Mouse (Mus musculus) adrenal gland, postnatal 14 days (tissue): ENCODE measurements around the gene Zfp280b. TPM values are rescaled to one million over a fixed set of nuclear protein-coding genes. Genes with fewer than 3 reads are reported as not detected.
"Not testable (repeated sequence)": the region's sequence is repeated elsewhere in the genome, so short reads cannot be mapped to it uniquely, and the experiment has no call there.

Experiments
- DNase-seq: peaks from one replicate; pipeline ENCODE4 v3.0.0; 2021; ENCODE audit warnings: mixed read lengths
- microRNA-seq, 2 experiments: library from miRNA; unstranded; fragments of <30 nt; microRNA quantifications; one replicate each; pipeline ENCODE4 v1.2.0; 2021
- total RNA-seq: library from RNA; stranded (reverse); gene quantifications from 2 replicates; pipeline ENCODE4 v1.2.3, GENCODE M21; 2021

Gene Zfp280b
- total RNA-seq, 1 experiment from 2014 or later: 8.8 TPM

DNA sequence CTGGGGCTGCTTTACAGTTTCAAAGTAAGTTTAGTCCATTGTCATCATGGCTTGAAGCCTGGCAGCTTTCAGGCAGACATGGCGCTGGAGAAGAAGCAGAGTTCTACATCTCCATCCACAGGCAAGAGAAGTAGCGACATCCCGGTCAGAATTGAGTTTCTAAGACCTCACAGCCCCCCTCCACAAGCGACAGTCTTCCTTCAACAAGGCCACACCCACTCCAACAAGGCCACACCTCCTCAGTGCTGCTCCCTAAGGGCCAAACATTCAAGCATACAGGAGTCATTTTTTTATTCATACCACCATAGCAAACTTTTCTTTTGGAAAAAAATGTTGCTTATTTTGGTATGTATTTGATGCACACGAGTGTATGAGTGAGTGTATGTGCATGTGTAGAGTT lies 2.0 kb upstream of the Zfp280b start:
- DNase-seq: no peak

DNA sequence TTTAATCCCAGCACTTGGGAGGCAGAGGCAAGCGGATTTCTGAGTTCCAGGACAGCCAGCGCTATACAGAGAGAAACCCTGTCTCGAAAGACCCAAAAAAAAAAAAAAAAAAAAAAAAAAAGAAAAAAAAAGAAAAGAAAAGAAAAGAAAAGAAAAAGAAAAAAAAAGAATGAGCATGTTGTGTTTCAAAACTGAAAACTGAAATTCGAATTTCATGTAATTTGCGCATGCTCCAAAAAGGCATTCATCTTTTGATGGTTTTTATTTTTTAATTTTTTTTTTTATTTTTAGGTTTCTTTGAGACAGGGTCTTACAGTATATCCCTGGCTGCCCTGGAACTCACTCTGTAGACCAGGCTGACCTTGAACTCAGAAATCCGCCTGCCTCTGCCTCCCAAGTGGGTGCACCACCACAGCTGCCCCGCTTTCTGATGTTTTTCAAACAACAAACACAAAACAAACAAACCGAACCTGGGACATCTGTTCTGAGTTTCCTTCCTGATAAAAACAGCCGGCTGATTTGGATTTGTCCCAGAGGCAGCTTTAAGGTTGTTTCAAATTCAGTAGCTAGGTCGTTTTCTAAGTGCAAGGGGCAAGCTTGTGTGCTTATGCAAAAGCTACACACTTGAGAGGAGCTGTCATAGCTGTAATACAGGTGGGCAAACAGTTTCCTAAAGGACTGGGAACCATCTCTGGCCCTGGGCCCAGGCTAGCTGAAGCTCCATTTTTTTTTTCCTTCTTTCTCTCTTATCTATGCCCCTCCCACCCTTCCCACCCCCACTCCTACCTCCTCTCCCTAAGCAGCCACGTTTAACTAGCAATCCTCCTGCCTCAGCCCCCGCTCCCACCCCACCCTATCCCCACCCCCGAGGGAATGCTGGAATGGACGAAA lies 694 bp upstream of the Zfp280b start:
- DNase-seq: no peak

DNA sequence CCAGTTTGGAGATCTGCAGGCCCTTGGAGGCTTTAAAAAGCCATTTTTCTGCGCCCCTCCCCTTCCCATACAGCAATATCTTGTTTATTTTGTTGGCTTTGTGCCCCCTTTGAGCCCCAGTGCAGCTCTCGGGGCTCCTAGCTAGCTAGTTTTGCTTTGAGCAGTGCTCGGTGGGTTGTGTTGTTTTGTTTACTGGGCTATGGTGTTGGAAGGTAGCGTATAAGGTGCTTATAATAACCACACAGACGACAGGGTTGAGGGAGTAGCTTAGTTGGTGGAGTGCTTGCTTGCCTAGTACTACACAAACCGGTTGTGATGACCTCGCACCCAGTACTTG lies 637 bp downstream of the Zfp280b start:
- no peak for DNase-seq

DNA sequence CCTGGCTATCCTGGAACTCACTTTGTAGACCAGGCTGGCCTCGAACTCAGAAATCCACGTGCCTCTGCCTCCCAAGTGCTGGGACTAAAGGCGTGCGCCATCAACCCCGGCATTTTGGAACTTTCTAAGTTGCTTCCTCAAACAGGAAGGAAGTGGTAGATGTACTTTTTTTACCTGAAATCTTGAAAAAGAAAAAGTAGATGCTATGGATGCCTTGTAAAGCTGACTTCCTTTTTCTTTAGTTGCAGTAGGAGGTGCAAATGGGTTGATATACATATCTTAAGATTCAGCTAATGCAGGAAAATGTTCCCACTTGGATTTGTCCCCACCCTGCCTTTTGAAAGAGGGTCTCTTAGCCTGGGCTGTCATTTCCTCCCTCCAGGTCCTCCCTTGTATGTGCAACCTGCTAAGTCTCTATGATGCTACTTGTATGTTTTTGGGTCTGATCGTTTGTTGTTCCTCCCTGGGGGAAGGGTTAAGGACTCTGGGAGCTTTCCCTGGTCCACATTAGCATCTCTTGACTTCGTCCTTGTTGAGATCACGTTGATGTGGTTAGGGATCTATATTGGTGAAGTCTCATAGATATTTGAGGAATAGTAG lies 1.7 kb downstream of the Zfp280b start:
- DNase-seq: no peak

DNA sequence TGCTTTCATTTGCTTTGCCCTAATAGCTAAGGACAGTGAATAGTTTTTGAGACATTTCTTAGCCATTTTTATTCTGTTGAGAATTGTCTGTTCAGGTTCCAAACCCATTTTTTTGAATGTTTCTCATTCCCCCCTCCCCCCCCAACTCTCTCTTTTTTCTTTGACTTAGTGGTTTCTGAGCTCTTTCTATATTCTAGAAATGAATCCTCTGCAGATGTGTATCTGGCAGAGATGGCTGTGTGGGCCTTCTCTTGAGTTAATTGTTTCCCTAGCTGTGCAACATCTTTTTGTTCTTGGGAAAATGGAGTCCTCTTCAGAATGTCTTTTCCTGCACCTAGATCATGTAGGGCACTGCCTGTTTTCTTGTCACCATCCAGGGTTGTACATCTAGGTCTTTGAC lies 2.8 kb downstream of the Zfp280b start:
- no peak for DNase-seq

DNA sequence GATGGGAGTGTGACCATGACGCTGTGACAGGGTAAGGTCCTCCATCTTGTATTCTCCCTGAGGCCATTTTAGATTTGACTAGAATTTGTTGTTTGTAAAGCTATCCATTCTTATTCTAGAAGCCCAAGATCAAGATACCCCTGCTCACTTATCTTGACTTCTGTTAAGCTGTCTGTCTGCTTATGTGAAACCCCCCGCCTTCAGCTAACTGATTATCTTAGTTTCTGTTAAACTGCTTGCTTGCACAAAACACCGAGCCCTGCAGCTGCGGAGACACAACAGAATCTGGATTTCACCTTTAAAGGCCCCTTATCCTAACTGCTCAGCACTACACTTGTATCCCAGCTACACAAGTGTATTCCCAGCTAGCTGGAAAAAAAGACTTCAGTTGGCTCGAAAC lies 4.5 kb downstream of the Zfp280b start:
- no peak for DNase-seq

DNA sequence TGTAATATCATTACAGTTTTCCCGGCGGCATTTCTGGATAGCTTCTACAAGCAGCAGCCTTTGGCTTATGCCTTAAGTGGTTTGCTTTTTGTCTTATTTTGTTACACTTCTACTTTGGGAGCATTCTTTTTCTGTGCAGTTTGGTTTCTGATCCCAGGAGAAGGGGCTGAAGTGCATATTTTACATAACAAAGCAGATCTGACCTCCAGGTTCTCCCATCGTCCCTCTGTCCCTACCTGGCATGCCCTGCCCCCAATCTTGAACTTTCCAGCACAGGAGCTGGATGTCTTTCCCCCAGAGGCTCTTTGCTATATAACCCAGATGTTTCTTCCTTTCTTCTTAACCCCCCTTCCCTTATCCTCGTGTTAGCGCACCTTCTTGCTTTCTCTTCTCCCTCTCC lies 12.9 kb downstream of the Zfp280b start:
- DNase-seq: no peak

DNA sequence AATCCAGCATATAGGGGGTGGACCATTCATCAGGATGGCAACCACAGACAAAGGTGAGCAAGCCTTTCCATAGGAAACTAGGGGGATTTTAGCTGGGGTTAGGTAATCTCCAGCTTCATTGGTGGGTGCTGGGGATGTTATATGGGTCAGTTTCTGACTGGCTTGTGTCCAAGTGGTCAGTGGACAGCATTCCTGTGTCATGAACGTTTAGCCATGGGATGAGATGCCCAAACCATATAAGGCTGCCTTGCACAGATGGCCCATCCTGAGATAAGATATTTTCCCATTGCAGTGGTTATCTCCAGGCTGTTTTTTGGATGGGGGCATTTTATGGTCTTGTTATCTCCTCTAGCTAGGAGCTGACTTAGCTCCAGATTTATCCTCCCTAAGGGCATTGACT lies 14.3 kb downstream of the Zfp280b start:
- DNase-seq: no peak

DNA sequence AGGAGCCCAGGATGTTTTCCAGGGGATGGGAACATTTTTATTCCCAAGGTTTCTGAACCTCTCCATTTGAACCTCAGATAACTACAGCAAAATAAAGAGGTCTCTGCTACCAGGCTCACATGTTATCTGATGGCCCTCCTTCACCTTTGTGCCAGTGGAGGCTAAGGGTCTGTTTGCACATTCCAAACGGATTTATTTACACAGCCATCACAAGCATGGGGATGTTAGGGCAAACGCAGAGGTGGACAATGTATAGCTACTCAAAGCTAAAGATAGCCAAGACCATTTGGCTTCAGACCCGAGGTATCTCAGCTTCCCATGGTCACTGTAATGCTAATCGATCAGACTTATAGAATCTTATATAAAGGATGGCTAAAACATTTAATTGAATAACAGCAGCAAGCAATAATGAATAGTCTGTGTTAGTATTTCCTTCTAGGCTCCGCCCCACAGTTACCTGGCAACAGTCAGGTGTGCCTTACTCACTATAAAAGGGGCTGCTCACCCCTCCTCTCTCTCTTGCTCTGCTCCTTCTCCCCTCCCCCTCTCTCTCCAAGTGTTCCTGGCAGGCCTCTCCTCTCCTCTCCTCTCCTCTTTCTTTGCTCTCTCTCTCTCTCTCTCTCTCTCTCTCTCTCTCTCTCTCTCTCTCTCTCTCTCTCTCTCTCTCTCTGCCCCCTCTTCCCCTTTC lies 14.9 kb downstream of the Zfp280b start:
- no peak for DNase-seq

DNA sequence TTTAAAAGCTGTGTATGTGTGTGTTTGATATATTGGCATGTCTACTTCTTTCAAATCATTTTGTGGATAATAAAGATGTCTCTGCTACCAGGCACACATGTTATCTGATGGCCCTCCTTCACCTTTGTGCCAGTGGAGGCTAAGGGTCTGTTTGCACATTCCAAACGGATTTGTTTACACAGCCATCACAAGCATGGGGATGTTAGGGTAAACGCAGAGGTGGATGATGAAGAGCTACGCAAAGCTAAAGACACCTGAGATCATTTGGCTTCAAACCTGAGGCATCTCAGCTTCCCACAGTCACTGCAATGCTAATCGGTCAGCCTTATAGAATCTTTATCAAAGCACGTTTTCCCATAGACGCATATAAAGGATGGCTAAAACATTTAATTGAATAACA lies 16.5 kb downstream of the Zfp280b start:
- no peak for DNase-seq

DNA sequence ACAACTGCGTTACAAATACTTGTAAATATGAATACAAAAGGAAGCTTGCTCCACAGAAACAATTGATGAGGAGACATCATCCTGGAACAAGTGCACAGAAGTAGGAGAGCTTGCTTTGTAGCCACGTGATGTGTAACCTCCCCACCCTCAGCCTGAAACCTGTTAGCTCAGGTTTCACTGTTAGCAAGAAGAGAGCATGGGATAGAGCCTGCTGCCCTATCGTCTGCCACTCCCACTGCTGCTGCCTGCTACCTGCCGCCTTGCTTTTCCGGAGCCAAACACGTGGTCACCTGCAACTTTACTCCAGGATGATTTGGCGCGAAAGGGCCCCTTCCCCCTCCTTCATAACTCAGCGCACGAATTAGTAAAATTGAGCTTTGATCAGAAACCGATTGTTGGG lies 19.4 kb downstream of the Zfp280b start:
- no peak for DNase-seq

DNA sequence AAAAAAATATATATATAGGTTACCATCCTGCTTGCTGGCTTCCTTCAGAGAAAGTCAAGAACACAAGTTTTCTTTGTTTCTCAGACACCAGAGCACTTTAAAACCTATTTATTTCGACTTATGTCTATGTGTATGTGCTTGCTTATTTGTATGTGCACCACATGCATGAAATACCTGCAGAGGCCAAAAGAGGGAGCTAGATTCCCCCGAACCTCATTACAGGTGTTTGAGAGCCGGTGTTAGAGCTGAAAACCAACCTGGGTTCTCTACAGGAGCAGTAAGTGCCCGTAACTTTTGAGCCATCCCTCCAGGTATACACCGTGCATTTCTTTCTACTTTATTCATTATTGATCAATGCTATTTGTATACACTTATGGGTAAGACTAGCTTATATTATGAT lies 30.0 kb downstream of the Zfp280b start:
- no peak for DNase-seq

DNA sequence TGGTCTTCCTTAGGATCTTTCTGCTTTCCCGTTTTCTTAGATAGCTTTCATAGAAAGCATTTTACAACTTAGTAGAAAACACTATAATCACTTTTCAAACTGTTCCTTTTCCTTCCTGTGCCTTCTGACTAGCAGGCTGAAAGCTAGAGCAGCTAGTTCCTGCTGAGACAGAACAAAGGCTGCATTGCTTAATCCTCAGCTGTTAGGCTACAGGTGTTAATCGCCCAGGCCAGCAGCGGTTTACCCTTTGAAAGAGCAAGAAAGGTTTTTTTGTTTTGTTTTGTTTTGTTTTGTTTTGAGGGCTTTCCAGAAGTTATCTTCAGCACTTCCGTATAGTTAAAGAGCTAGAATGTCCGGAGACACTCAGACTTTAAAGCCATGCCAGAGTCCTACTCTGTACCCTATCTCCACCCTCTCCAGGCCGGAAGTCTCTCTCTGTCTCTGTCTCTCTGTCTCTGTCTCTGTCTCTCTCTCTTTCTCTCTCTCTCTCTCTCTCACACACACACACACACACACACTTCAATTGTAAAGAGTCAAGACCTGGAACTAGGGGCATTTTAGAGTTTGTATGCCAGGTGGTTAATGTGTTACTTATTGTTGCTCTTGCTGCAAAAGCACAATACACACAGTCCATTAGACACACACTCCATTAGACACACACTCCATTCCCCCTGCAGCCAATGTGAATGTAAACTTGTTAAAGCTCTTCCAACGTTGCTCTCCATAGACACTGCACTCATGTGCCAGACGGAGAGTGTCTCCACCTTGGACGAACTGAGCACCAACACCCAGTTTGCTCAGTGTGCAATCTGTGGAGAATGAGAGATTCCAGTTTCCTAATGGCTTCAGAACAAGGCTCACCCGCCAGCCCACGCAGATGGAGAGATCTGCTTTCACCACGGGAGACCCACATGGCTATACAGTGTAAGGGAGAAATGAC lies 35.5 kb downstream of the Zfp280b start:
- no peak for DNase-seq

DNA sequence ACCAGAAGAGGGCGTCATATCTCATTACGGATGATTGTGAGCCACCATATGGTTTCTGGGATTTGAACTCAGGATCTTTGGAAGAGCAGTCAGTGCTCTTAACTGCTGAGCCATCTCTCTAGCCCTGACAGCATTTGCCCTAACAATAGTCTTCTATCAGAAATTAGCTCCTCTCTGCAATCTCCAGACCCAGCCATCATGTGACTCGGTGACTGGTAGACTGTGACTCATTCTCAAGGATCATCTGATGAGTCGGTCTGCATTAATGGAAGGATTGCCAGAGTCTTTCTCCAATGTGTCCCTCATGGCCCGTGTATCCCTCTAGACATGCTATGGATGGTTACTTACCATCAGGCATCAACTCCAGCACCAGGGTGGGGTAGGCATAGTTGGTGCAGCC lies 39.6 kb downstream of the Zfp280b start:
- not testable (repeated sequence) for DNase-seq

DNA sequence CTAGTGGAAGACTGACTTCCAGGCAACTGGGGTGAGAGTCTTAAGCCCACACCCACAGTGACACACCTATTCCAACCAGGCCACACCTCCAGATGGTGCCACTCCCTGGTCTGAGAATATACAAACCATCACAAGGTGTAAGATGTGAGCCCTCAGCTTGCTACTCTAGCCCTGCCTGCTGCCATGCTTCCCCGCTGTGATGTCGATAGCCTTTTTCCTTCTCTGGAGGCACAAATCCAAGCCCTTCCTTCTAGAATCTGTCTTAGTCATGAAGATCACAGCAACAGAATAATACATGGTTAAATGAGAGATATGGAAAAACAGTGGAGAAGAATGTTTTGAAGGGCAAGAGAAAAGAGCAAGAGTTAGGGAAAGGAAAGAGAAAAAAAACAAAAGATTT lies 44.6 kb downstream of the Zfp280b start:
- DNase-seq: not testable (repeated sequence)

Small RNA genes lying within 50 kb of the gene (microRNA-seq; reads per million reads assigned to microRNA genes)
- gene Mir6409: 0 reads per million in 2 experiments

Other genes with a start within 250 kb of the Zfp280b start
- 69.1 and 93.9 TPM in 2 replicates for gene Gstt1, start 234.1 kb upstream of the Zfp280b start, total RNA-seq
- gene Gstt4, start 210.1 kb upstream of the Zfp280b start, total RNA-seq: 0.59 and 0.79 TPM in 2 replicates
- gene Gstt2, start 195.2 kb upstream of the Zfp280b start, total RNA-seq: 33.3 and 40.9 TPM in 2 replicates
- gene Mif, start 172.4 kb upstream of the Zfp280b start, total RNA-seq: 259 and 296 TPM in 2 replicates
- 1.8 and 1.9 TPM in 2 replicates for gene Derl3, start 139.2 kb upstream of the Zfp280b start, total RNA-seq
- gene Smarcb1, start 111.0 kb upstream of the Zfp280b start, total RNA-seq: 75.0 and 79.3 TPM in 2 replicates
- 1,334 and 1,341 TPM in 2 replicates for gene Chchd10, start 99.5 kb upstream of the Zfp280b start, total RNA-seq
- gene Mmp11, start 96.2 kb upstream of the Zfp280b start, total RNA-seq: 7.9 and 8.6 TPM in 2 replicates
- gene Gm867, start 92.0 kb upstream of the Zfp280b start, total RNA-seq: 0.85 TPM in 1 of 2 replicates, not detected in the other
- 1.7 and 2.2 TPM in 2 replicates for gene Vpreb3, start 89.6 kb upstream of the Zfp280b start, total RNA-seq
- not detected in 2 replicates for gene Gm5134, start 78.1 kb upstream of the Zfp280b start, total RNA-seq
- gene Slc5a4b, start 78.3 kb downstream of the Zfp280b start, total RNA-seq: not detected in 2 replicates
- not detected in 2 replicates for gene Slc5a4a, start 114.8 kb downstream of the Zfp280b start, total RNA-seq
- gene Prmt2, start 205.2 kb downstream of the Zfp280b start, total RNA-seq: 19.3 and 19.6 TPM in 2 replicates
- 48.4 and 82.5 TPM in 2 replicates for gene S100b, start 221.2 kb downstream of the Zfp280b start, total RNA-seq